Mouse (Mus musculus) spleen, adult 2 months (tissue): ENCODE results near the gene Rhebl1. TPM values are rescaled to one million over a fixed set of nuclear protein-coding genes. Genes with fewer than 3 reads are reported as not detected.

Source experiments
- DNase-seq, 2 experiments: peaks; one replicate each; pipeline versions ENCODE4 v3.0.0 to v3.0.0-alpha.2; 2012 to 2021; ENCODE audit warnings: low spot score in 2 of 2, low read depth in 1 of 2
- H3K27ac ChIP-seq: fragments of 200-500 bp; 2 replicates; pipeline ENCODE4 v1.5.1; 2012; ENCODE audit warnings: low read length, inconsistent platforms; ENCODE audit not compliant: insufficient read depth
- H3K27me3 ChIP-seq: fragments of 200-500 bp; 2 replicates; pipeline ENCODE4 v1.6.1; 2012; ENCODE audit warnings: mild to moderate bottlenecking, moderate library complexity, low read length, inconsistent platforms; ENCODE audit not compliant: control insufficient read depth, insufficient read depth
- H3K36me3 ChIP-seq: fragments of 200-500 bp; 2 replicates; pipeline ENCODE4 v1.6.1; 2012; ENCODE audit warnings: mild to moderate bottlenecking, low read length, inconsistent platforms; ENCODE audit not compliant: control insufficient read depth, insufficient read depth
- H3K4me1 ChIP-seq: fragments of 200-500 bp; 2 replicates; pipeline ENCODE4 v1.6.1; 2011; ENCODE audit warnings: inconsistent platforms; ENCODE audit not compliant: control insufficient read depth, insufficient read depth, insufficient read length
- H3K4me3 ChIP-seq: fragments of 200-500 bp; 2 replicates; pipeline ENCODE4 v1.5.1; 2011; ENCODE audit warnings: mild to moderate bottlenecking, inconsistent platforms; ENCODE audit not compliant: insufficient read depth, insufficient read length; ENCODE audit errors: extremely low read depth
- CTCF ChIP-seq: fragments of 200-500 bp; IDR thresholded peaks from 2 replicates; pipeline ENCODE4 v1.5.1; 2011; ENCODE audit warnings: mild to moderate bottlenecking, inconsistent platforms; ENCODE audit not compliant: insufficient read depth, insufficient read length, insufficient replicate concordance; ENCODE audit errors: extremely low read depth
- POLR2A ChIP-seq: fragments of 200-500 bp; IDR thresholded peaks from 2 replicates; pipeline ENCODE4 v1.6.1; 2011; ENCODE audit warnings: low read depth, low read length, inconsistent platforms
- WGBS: fragments of 180-500 bp; shearing (Covaris S2); methylation state at CpG from one replicate; pipeline ENCODE4 v1.1.7; 2018; 5-methylcytosine and 5-hydroxymethylcytosine counted together
- polyA plus RNA-seq: library from polyadenylated mRNA; depleted of rRNA; stranded (reverse); fragments of >200 nt; gene quantifications from 2 replicates; pipeline ENCODE4 v1.2.3, GENCODE M21; 2012

The Rhebl1 gene
- polyA plus RNA-seq, 1 experiment, result 6.0 TPM

- H3K4me3 ChIP-seq, result no peak overlapping the region
- no peaks in the 10 kb centered on the region for H3K27me3 ChIP-seq
- WGBS, result 96% methylated on average over 28 of the region's 28 CpGs
- TF ChIP-seq CTCF (no peak), POLR2A (no peak)
- no peaks in the 10 kb centered on the region for H3K4me1 ChIP-seq
- DNase-seq, result no peak
- peaks cover 91% of the 10 kb centered on the region for H3K36me3 ChIP-seq
- no peak overlapping the region for H3K27ac ChIP-seq
Measured at GRCm38 (mm10) chr15:98853161-98853937, 41.0 kb downstream of the Rhebl1 start.

- Histone ChIP-seq H3K27me3 (no peaks in the 10 kb centered on the region), H3K4me1 (no peaks in the 10 kb centered on the region), H3K27ac (no peak overlapping the region), H3K36me3 (peaks cover 88% of the 10 kb centered on the region), H3K4me3 (no peak overlapping the region)
- no peak for TF ChIP-seq POLR2A
- no peak for TF ChIP-seq CTCF
- no peak for DNase-seq
- 93% methylated on average over 9 of the region's 9 CpGs for WGBS
Measured at GRCm38 (mm10) chr15:98852733-98853132, 41.6 kb downstream of the Rhebl1 start.

GRCm38 (mm10) chr15:98852071-98852470 lies 42.3 kb downstream of the Rhebl1 start:
- Histone ChIP-seq H3K27ac (no peak overlapping the region), H3K27me3 (no peaks in the 10 kb centered on the region), H3K4me3 (no peak overlapping the region), H3K36me3 (peaks cover 87% of the 10 kb centered on the region), H3K4me1 (no peaks in the 10 kb centered on the region)
- no peak for DNase-seq
- TF ChIP-seq CTCF (no peak), POLR2A (no peak)
- 94% methylated on average over 9 of the region's 9 CpGs for WGBS

GRCm38 (mm10) chr15:98851229-98851818 lies 43.0 kb downstream of the Rhebl1 start:
- 94% methylated on average over 21 of the region's 21 CpGs for WGBS
- TF ChIP-seq POLR2A (no peak), CTCF (no peak)
- Histone ChIP-seq H3K27me3 (no peaks in the 10 kb centered on the region), H3K36me3 (peaks cover 87% of the 10 kb centered on the region), H3K27ac (no peak overlapping the region), H3K4me1 (no peaks in the 10 kb centered on the region), H3K4me3 (no peak overlapping the region)
- no peak for DNase-seq

- 91% methylated on average over 14 of the region's 14 CpGs for WGBS
- H3K36me3 ChIP-seq, result peaks cover 86% of the 10 kb centered on the region
- no peak for TF ChIP-seq CTCF
- TF ChIP-seq POLR2A, result no peak
- no peak for DNase-seq
- no peak overlapping the region for H3K4me3 ChIP-seq
- no peaks in the 10 kb centered on the region for H3K4me1 ChIP-seq
- no peaks in the 10 kb centered on the region for H3K27me3 ChIP-seq
- H3K27ac ChIP-seq, result no peak overlapping the region
Measured at GRCm38 (mm10) chr15:98850668-98851067, 43.7 kb downstream of the Rhebl1 start.

- Histone ChIP-seq H3K36me3 (peaks cover 86% of the 10 kb centered on the region), H3K4me1 (no peaks in the 10 kb centered on the region), H3K27me3 (no peaks in the 10 kb centered on the region), H3K27ac (no peak overlapping the region), H3K4me3 (no peak overlapping the region)
- WGBS, result 94% methylated on average over 16 of the region's 16 CpGs
- no peak for TF ChIP-seq CTCF
- TF ChIP-seq POLR2A, result no peak
- no peak for DNase-seq
Measured at GRCm38 (mm10) chr15:98849956-98850600, 44.3 kb downstream of the Rhebl1 start.

- no peak for DNase-seq
- H3K4me3 ChIP-seq, result no peak overlapping the region
- H3K27me3 ChIP-seq, result no peaks in the 10 kb centered on the region
- peaks cover 87% of the 10 kb centered on the region for H3K36me3 ChIP-seq
- no peaks in the 10 kb centered on the region for H3K4me1 ChIP-seq
- WGBS, result 96% methylated on average over 11 of the region's 11 CpGs
- H3K27ac ChIP-seq, result no peak overlapping the region
- no peak for TF ChIP-seq POLR2A
- TF ChIP-seq CTCF, result no peak
Measured at GRCm38 (mm10) chr15:98849165-98849564, 45.2 kb downstream of the Rhebl1 start.
